Mouse (Mus musculus) spleen, adult 2 months (tissue): ENCODE data around the gene Atg101. TPM values are rescaled to one million over a fixed set of nuclear protein-coding genes. Genes with fewer than 3 reads are reported as not detected.
A peak's percentile ranks its signal among the peaks of the same experiment; 100 is the strongest.

ENCODE experiments used
- DNase-seq, 2 experiments: peaks; one replicate each; pipeline versions ENCODE4 v3.0.0 to v3.0.0-alpha.2; 2012 to 2021; ENCODE audit warnings: low spot score in 2 of 2, low read depth in 1 of 2
- H3K27ac ChIP-seq: fragments of 200-500 bp; 2 replicates; pipeline ENCODE4 v1.5.1; 2012; ENCODE audit warnings: low read length, inconsistent platforms; ENCODE audit not compliant: insufficient read depth
- H3K27me3 ChIP-seq: fragments of 200-500 bp; 2 replicates; pipeline ENCODE4 v1.6.1; 2012; ENCODE audit warnings: mild to moderate bottlenecking, moderate library complexity, low read length, inconsistent platforms; ENCODE audit not compliant: control insufficient read depth, insufficient read depth
- H3K36me3 ChIP-seq: fragments of 200-500 bp; 2 replicates; pipeline ENCODE4 v1.6.1; 2012; ENCODE audit warnings: mild to moderate bottlenecking, low read length, inconsistent platforms; ENCODE audit not compliant: control insufficient read depth, insufficient read depth
- H3K4me1 ChIP-seq: fragments of 200-500 bp; 2 replicates; pipeline ENCODE4 v1.6.1; 2011; ENCODE audit warnings: inconsistent platforms; ENCODE audit not compliant: control insufficient read depth, insufficient read depth, insufficient read length
- H3K4me3 ChIP-seq: fragments of 200-500 bp; 2 replicates; pipeline ENCODE4 v1.5.1; 2011; ENCODE audit warnings: mild to moderate bottlenecking, inconsistent platforms; ENCODE audit not compliant: insufficient read depth, insufficient read length; ENCODE audit errors: extremely low read depth
- CTCF ChIP-seq: fragments of 200-500 bp; IDR thresholded peaks from 2 replicates; pipeline ENCODE4 v1.5.1; 2011; ENCODE audit warnings: mild to moderate bottlenecking, inconsistent platforms; ENCODE audit not compliant: insufficient read depth, insufficient read length, insufficient replicate concordance; ENCODE audit errors: extremely low read depth
- POLR2A ChIP-seq: fragments of 200-500 bp; IDR thresholded peaks from 2 replicates; pipeline ENCODE4 v1.6.1; 2011; ENCODE audit warnings: low read depth, low read length, inconsistent platforms
- WGBS: fragments of 180-500 bp; shearing (Covaris S2); methylation state at CpG from one replicate; pipeline ENCODE4 v1.1.7; 2018; 5-methylcytosine and 5-hydroxymethylcytosine counted together
- polyA plus RNA-seq: library from polyadenylated mRNA; depleted of rRNA; stranded (reverse); fragments of >200 nt; gene quantifications from 2 replicates; pipeline ENCODE4 v1.2.3, GENCODE M21; 2012

Gene Atg101
- polyA plus RNA-seq, 1 experiment, result 24.5 TPM

DNA sequence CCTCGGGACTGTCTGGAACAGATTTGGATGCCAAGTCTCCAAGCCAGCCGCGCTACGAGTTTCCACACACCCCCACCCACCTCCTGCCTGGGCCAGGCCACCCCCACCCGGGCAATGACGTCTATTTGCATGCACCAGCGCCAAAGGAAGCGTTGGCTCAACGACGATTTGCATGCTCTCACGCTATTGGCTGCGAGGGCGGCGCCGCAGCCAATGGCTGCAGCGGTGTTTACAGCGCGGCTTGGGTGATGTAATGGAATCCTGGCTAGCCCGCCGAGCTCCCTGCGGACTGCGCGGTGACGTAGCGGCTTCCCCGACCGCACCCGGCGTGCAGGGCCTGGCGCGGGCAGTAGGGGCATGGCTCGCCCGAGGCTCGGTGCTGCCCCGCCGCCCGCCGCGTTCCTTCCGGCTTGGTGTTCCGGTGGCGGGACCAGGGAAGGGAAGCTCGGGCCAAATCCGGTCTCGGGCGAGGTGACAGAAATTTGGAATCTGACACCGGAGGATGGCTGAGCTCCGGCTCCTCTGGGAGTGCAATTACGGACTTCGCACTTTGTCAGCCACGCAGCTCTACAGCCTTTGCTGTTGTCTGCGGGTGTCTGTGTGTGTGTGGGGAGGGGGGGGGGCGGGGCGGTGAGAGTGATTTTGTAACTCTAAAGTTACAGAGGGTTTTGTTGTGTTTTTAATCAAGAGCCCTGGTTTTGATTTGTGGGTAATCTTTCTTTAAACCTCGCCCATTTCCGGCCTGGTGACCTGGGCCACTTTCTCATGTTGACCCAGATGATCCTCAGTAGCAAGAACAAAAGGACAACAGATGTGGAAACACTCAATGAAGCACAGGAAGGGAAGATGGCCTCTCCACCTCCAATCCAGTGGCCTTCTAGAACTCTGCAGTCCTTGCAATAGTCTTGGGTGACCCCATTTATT is 37.6 kb upstream of the Atg101 start:
- Histone ChIP-seq H3K4me3 (peak overlapping the region; percentile 60), H3K27ac (peak overlapping the region; percentile 94), H3K4me1 (peaks cover 23% of the 10 kb centered on the region; the same call in 1 of the 2 replicates), H3K36me3 (no peaks in the 10 kb centered on the region), H3K27me3 (no peaks in the 10 kb centered on the region)
- peak; percentile 95 to 98 for DNase-seq
- under 1% methylated on average over 56 of the region's 56 CpGs for WGBS
- TF ChIP-seq POLR2A, result peak; percentile 65
- peak; percentile 6; the same call in 1 of the 2 replicates for TF ChIP-seq CTCF

DNA sequence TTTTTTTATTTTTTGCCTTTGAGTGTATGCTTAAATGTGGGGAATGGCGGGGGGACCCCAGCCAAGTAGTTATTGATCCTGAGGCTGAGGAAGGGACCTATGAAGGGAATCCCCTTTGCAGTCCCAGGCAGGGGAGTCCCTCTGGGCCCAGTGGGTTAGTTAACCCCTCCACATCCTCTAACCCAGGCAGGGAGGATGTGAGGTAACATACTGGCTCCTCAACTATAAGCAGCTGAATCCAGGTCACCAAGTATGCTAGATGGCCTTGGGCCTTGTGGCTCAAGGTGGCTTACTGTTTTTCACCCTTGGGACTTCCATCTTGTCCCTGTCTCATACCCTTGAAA is 36.9 kb upstream of the Atg101 start:
- 76% methylated on average over 1 of the region's 1 CpGs for WGBS
- H3K4me3 ChIP-seq, result peak overlapping the region; percentile 60; the same call in 1 of the 2 replicates

GRCm38 (mm10) chr15:101248029-101248710 is 35.9 kb upstream of the Atg101 start:
- Histone ChIP-seq H3K4me1 (peaks cover 27% of the 10 kb centered on the region; the same call in 1 of the 2 replicates), H3K36me3 (no peaks in the 10 kb centered on the region), H3K27me3 (no peaks in the 10 kb centered on the region), H3K4me3 (no peak overlapping the region), H3K27ac (peak overlapping the region; percentile 12; the same call in 1 of the 2 replicates)
- DNase-seq, result no peak
- WGBS, result 40% methylated on average over 5 of the region's 5 CpGs
- TF ChIP-seq CTCF, result no peak
- no peak for TF ChIP-seq POLR2A

More for the DNA sequence above, 36.9 kb upstream of the Atg101 start:
- DNase-seq, result no peak
- no peak for TF ChIP-seq CTCF
- TF ChIP-seq POLR2A, result no peak
- H3K36me3 ChIP-seq, result no peaks in the 10 kb centered on the region
- no peaks in the 10 kb centered on the region for H3K27me3 ChIP-seq
- H3K4me1 ChIP-seq, result peaks cover 23% of the 10 kb centered on the region; the same call in 1 of the 2 replicates
- peak overlapping the region; percentile 94 for H3K27ac ChIP-seq

GRCm38 (mm10) chr15:101250220-101250800 is 33.8 kb upstream of the Atg101 start:
- Histone ChIP-seq H3K4me3 (no peak overlapping the region), H3K4me1 (peaks cover 28% of the 10 kb centered on the region; the same call in 1 of the 2 replicates)

DNA sequence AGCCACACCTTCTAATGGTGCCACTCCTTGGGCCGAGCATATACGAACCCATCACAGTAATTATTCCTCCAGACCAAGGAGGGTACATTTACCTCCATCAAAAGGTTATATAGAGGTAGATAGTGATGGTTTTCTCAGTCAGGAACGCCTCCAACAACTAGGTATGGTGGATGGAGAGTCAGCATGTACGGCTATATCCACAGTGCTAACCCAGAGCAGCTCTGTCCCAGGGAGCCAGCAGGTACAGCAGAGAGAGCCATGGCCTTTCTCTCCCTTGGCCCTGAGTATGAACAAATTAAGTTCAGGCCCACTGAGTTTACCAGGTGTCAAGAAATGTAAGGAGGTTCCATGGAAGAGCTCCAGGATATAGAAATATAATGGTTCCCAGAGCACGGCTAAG is 32.1 kb upstream of the Atg101 start:
- 98% methylated on average over 5 of the region's 5 CpGs for WGBS
- peaks cover 35% of the 10 kb centered on the region; the same call in 1 of the 2 replicates for H3K4me1 ChIP-seq

More at GRCm38 (mm10) chr15:101250220-101250800, 33.8 kb upstream of the Atg101 start:
- 45% methylated on average over 9 of the region's 9 CpGs for WGBS
- DNase-seq, result no peak
- H3K36me3 ChIP-seq, result no peaks in the 10 kb centered on the region
- no peaks in the 10 kb centered on the region for H3K27me3 ChIP-seq
- no peak overlapping the region for H3K27ac ChIP-seq
- TF ChIP-seq CTCF (no peak), POLR2A (no peak)

DNA sequence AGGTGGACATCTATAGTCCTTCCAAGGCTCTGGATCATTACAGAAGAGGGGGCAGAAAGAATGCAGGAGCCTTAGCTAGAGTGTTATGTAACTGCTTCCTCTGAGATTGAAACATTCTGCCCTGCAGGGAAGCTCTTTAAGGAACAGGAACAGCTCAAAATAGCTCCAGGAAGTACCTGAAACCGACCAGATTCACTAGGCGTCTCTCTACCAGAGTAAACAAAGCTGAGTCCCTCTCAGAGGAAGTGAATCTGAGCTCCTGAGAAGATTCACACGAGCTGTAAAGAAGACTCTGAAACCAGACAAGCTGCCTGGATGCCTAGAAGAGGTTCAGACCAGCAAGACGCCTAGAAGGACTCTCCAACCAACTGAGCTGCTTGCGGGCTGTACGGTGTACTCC is 31.5 kb upstream of the Atg101 start:
- DNase-seq, result peak in 1 of 2 experiments; percentile 74
- H3K27me3 ChIP-seq, result no peaks in the 10 kb centered on the region

More for the DNA sequence above, 32.1 kb upstream of the Atg101 start:
- H3K4me3 ChIP-seq, result no peak overlapping the region
- H3K27ac ChIP-seq, result 0 out of 2 replicates have a peak overlapping the region, but pooled peaks have one; percentile 53
- no peaks in the 10 kb centered on the region for H3K36me3 ChIP-seq
- no peaks in the 10 kb centered on the region for H3K27me3 ChIP-seq
- DNase-seq, result no peak
- TF ChIP-seq CTCF, result no peak

More for the DNA sequence above, 31.5 kb upstream of the Atg101 start:
- 52% methylated on average over 6 of the region's 6 CpGs for WGBS
- Histone ChIP-seq H3K27ac (peak overlapping the region; percentile 79), H3K4me3 (no peak overlapping the region; the same call in 1 of the 2 replicates), H3K36me3 (no peaks in the 10 kb centered on the region), H3K4me1 (peaks cover 36% of the 10 kb centered on the region; the same call in 1 of the 2 replicates)
- TF ChIP-seq POLR2A (no peak), CTCF (no peak)
